Mouse (Mus musculus): ENCODE measurements at regions not wholly inside any gene's neighbourhood (a gene's known extent, or its start where the extent isn't known, plus 50 kb on each side); places are given as distances from the start of the nearest gene placed in this dataset.

DNA sequence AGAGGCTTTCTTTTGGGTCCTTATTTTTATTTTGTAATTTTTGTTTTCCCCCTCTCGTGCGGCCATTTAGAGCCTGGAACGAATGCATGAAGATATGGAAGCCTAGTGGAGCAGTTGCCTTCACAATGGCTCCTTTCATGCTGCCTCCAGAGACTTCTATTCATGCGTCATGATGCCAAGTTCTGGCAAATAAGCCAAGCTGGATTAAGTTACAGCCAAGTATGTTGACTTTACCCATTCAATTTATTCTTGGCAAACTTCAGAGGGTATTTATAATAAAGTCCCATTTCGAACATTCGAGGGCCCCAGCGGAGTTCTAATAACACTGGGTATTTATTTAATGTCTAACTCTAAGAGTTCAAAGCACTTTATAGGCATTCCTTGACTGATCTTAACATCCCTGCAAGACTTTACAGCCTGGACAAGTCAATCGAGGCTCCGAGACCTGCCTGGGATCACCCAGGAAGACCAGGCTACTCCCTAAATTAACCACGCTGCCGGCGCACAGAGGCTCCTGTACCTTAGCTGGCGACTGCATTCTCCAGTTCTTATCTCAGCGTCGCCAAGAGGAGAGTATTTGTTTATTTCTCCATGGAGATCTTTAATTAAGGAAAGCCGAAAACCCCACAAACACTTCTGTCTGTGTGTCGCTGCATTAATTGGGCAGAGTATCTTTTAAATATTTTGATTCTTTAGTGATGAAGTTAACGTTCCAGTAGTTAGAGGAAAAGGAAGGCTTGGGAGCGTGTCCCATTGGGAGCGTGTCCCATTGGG is 75.5 kb downstream of the Ackr3 start:
- peak; percentile 88 for DNase-seq (ENCODE audit: low read depth)
- TF ChIP-seq CTCF (IDR thresholded peaks at IDR 0.05; ENCODE audit: borderline replicate concordance, extremely low read depth, insufficient read depth, insufficient read length), result no peak
- TF ChIP-seq POLR2A (IDR thresholded peaks at IDR 0.05; ENCODE audit: borderline replicate concordance, extremely low read depth, insufficient read depth, insufficient read length, poor library complexity, severe bottlenecking), result no peak

DNA sequence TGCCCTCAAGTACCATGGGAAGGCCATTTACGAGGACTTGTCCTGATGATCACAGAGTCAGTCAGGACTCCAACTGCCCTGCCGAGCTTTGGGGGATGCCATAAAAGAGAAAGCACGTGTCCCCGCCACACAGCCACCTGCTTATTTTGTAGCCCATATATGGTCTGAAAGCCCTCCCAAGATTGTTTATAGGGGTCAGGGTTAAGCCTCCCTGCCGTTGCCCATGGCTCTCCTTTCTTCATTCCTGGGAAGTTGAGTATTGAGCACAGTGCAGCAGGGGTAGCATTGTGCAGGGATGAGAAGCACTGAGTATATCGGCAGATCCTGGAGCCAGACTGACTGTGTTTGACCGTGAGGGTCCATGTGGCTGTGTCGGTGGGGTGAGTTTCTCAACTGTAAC is 76.4 kb downstream of the Ackr3 start:
- DNase-seq (ENCODE audit: low read depth), result no peak
- TF ChIP-seq POLR2A (IDR thresholded peaks at IDR 0.05; ENCODE audit: borderline replicate concordance, extremely low read depth, insufficient read depth, insufficient read length, poor library complexity, severe bottlenecking) (no peak), CTCF (IDR thresholded peaks at IDR 0.05; ENCODE audit: borderline replicate concordance, extremely low read depth, insufficient read depth, insufficient read length) (no peak)

DNA sequence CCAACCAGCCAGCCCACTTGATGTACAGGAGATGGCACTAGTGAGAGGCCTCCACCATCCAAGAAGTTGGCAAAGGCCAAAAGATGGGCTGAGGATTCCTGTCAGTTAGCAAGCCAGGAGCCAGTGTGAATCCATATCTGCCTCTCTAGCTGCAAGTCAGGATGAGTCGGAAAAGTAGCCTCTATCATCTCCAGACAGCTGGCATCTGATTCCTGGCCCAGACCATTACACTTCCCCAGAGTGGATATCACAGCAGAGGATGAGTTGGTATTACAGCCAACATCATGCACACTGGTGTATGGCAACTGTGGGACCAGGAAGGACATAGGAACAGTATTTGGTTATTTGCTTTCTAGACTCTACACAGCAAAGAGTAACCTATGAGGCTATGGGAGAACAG is 77.5 kb downstream of the Ackr3 start:
- DNase-seq (ENCODE audit: low read depth), result no peak
- TF ChIP-seq POLR2A (IDR thresholded peaks at IDR 0.05; ENCODE audit: borderline replicate concordance, extremely low read depth, insufficient read depth, insufficient read length, poor library complexity, severe bottlenecking) (no peak), CTCF (IDR thresholded peaks at IDR 0.05; ENCODE audit: borderline replicate concordance, extremely low read depth, insufficient read depth, insufficient read length) (no peak)

DNA sequence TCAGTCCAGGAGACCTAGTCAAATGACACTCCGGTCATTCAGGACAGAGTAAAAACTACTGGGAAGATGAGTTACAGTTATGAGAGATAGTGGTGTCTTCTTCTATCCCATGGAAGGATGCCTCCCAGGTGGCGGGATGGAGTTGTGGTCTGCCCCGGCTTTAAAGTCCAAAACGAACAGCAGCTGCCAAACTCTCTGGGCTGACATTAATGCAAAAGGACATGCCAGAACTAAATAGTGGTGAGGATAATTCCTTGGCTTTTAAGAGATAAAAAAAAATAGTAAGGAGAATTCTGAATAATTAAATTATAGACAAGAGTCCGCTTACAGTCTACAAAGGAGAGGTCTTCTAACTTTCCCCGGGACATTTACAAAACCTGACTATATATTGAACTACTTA is 78.2 kb downstream of the Ackr3 start:
- TF ChIP-seq POLR2A (IDR thresholded peaks at IDR 0.05; ENCODE audit: borderline replicate concordance, extremely low read depth, insufficient read depth, insufficient read length, poor library complexity, severe bottlenecking), result no peak
- TF ChIP-seq CTCF (IDR thresholded peaks at IDR 0.05; ENCODE audit: borderline replicate concordance, extremely low read depth, insufficient read depth, insufficient read length), result no peak
- no peak for DNase-seq (ENCODE audit: low read depth)

GRCm38 (mm10) chr1:90282367-90282766 is 78.6 kb downstream of the Ackr3 start:
- TF ChIP-seq POLR2A (IDR thresholded peaks at IDR 0.05; ENCODE audit: borderline replicate concordance, extremely low read depth, insufficient read depth, insufficient read length, poor library complexity, severe bottlenecking), result no peak
- TF ChIP-seq CTCF (IDR thresholded peaks at IDR 0.05; ENCODE audit: borderline replicate concordance, extremely low read depth, insufficient read depth, insufficient read length), result no peak
- DNase-seq (ENCODE audit: low read depth), result no peak

GRCm38 (mm10) chr1:90283176-90283775 is 79.5 kb downstream of the Ackr3 start:
- TF ChIP-seq CTCF (IDR thresholded peaks at IDR 0.05; ENCODE audit: borderline replicate concordance, extremely low read depth, insufficient read depth, insufficient read length) (no peak), POLR2A (IDR thresholded peaks at IDR 0.05; ENCODE audit: borderline replicate concordance, extremely low read depth, insufficient read depth, insufficient read length, poor library complexity, severe bottlenecking) (no peak)
- DNase-seq (ENCODE audit: low read depth), result peak; percentile 50

DNA sequence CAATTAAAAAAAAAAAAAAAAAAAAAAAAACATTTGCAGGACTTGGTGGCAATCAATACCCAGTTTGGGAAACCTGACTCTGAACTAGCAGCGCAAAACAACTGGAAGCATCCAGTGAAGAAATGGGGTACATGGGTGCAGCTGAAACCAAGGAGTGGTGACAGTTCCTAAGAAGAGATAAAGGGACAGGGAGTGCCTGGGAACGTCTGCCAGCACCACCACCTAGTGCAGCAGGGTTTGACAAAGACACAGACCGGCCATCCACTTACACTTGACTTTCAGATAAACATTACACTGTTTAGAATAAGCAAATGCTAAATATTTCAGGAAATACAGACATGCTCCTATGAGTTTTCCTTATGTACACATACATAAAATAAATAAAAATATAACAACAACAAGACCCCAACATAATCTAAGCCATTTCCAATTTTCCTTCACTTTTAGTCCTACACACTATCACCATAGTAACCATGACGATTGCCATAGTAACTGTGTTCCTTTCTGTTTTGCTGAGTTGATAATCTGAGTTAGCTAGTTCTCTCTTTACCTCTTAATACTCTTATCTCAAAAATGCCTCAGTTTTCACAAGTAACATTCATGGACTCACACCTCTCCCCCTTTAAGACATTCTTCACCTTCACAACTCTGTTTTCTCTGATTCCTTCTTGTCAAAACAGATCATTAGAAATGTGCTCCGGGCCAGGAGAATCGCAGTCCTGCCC is 80.3 kb downstream of the Ackr3 start:
- TF ChIP-seq CTCF (IDR thresholded peaks at IDR 0.05; ENCODE audit: borderline replicate concordance, extremely low read depth, insufficient read depth, insufficient read length) (no peak), POLR2A (IDR thresholded peaks at IDR 0.05; ENCODE audit: borderline replicate concordance, extremely low read depth, insufficient read depth, insufficient read length, poor library complexity, severe bottlenecking) (no peak)
- DNase-seq (ENCODE audit: low read depth), result peak; percentile 79

- DNase-seq (ENCODE audit: low read depth), result peak; percentile 67
- TF ChIP-seq CTCF (IDR thresholded peaks at IDR 0.05; ENCODE audit: borderline replicate concordance, extremely low read depth, insufficient read depth, insufficient read length), result no peak
- TF ChIP-seq POLR2A (IDR thresholded peaks at IDR 0.05; ENCODE audit: borderline replicate concordance, extremely low read depth, insufficient read depth, insufficient read length, poor library complexity, severe bottlenecking), result no peak
Observed at GRCm38 (mm10) chr1:90285318-90285717, 81.5 kb downstream of the Ackr3 start.

- no peak for TF ChIP-seq POLR2A (IDR thresholded peaks at IDR 0.05; ENCODE audit: borderline replicate concordance, extremely low read depth, insufficient read depth, insufficient read length, poor library complexity, severe bottlenecking)
- TF ChIP-seq CTCF (IDR thresholded peaks at IDR 0.05; ENCODE audit: borderline replicate concordance, extremely low read depth, insufficient read depth, insufficient read length), result no peak
- no peak for DNase-seq (ENCODE audit: low read depth)
Observed at GRCm38 (mm10) chr1:90287251-90287650, 83.5 kb downstream of the Ackr3 start.

DNA sequence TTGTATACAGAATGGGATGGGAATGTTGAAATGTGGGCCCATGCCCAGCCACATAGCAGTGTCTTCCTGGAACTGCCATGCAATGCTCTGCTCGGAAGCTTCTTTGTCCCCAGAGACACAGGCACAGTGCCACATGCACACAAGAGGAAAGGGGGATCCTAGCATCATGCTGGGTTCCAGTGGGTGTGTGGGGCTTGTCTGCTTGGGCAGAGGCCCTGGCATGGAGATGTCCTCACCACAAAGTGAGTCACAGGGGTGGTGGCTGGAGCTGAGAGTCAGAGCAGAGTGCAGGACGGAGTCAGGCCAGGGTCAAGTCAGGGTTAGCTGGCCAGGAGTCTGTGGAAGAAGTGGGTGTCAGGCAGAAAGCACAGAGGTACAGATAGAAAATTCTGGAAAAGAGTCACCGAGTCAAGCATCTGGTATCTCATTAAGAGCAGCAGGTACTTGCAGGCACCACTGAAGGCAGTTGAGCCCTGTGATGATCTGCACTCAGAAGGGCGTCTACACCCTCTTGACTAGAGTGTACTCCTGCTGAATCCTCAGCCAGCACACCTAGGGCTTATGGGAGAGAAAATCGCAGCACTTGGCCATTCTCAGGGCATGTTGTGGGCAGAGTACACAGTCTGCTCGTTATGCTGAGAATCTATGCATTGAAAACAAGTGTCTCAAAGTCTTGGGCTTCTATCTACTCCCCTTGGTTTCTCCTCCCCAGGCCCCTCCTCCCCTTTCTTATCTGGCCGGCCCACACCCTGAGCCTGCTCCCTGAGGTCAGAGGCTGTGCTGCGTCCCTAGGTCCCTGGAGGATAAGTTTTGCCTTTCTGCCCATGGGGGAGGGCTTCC is 85.3 kb downstream of the Ackr3 start:
- no peak for DNase-seq (ENCODE audit: low read depth)
- no peak for TF ChIP-seq POLR2A (IDR thresholded peaks at IDR 0.05; ENCODE audit: borderline replicate concordance, extremely low read depth, insufficient read depth, insufficient read length, poor library complexity, severe bottlenecking)
- TF ChIP-seq CTCF (IDR thresholded peaks at IDR 0.05; ENCODE audit: borderline replicate concordance, extremely low read depth, insufficient read depth, insufficient read length), result no peak
